8 mouse cellular contexts compared by ENCODE assay signal in genomic region chr9:73557805-73558204, GRCm38 (mm10).
DNase-seq lines count a peak whose midpoint lies in the region; ATAC-seq and TF ChIP-seq lines count a peak whose summit lies in the region.

No protein-coding gene starts in this region.

- H3K4me1 ChIP-seq in heart, embryonic 12.5 days (replicated peaks): peaks cover 8% of the 10 kb centered on the region

- TF ChIP-seq CTCF in left cerebral cortex, adult 2 months (IDR thresholded peaks at IDR 0.05): peak; percentile 78

- peak; percentile 86 for DNase-seq in heart, adult 11 months
- peak; percentile 82 for DNase-seq in ES-CJ7 (ENCODE audit: low read depth, low spot score)
- DNase-seq in c-Kit-positive CD71-positive TER-119-positive erythroid progenitor cells, embryonic 14.5 days (ENCODE audit: low spot score): peak; percentile 23
- DNase-seq in left cerebral cortex, adult 2 months (ENCODE audit: extremely low spot score in 1 of 2, low spot score in 2 of 2): peak; percentile 40 to 60
- peak; percentile 13 for DNase-seq in ovary, postnatal 10 days (ENCODE audit: low spot score)
- DNase-seq in thymus, postnatal 4 days: peak; percentile 63

- H3K27ac ChIP-seq in heart, embryonic 12.5 days (ENCODE audit: poor library complexity, severe bottlenecking): no peak overlapping the region
- no peak overlapping the region for H3K27ac ChIP-seq in left cerebral cortex, adult 2 months

- no peak overlapping the region for H3K9ac ChIP-seq in heart, embryonic 12.5 days

- intact Hi-C loops in left cerebral cortex, adult 2 months (cut with DNase I): loop anchor here (1.0 to 5.0 kb wide), 2 partner anchors 396 to 425 kb away; no protein-coding TSS in a partner anchor

- no peak for ATAC-seq in heart, embryonic 12.5 days (ENCODE audit: insufficient number of reproducible peaks, low FRiP score)
- peak; percentile 76 for ATAC-seq in granulocyte monocyte progenitor cell, adult 5-6 weeks (replicated peaks; ENCODE audit: poor library complexity, severe bottlenecking)

- H3K4me2 ChIP-seq in heart, embryonic 12.5 days: no peak overlapping the region

- no peaks in the 10 kb centered on the region for H3K27me3 ChIP-seq in heart, embryonic 12.5 days (replicated peaks)

- peaks cover 4% of the 10 kb centered on the region for H3K9me3 ChIP-seq in heart, embryonic 12.5 days (replicated peaks)

- H3K36me3 ChIP-seq in heart, embryonic 12.5 days: no peaks in the 10 kb centered on the region

- 62% methylated on average over 2 of the region's 2 CpGs for WGBS in heart, embryonic 12.5 days

- no peak overlapping the region for H3K4me3 ChIP-seq in heart, embryonic 12.5 days
- no peak overlapping the region for H3K4me3 ChIP-seq in left cerebral cortex, adult 2 months

Comparison
In these comparisons a context has a peak if more than half of its experiments do, and no peak if none do; other contexts are left out.
1. DNase-seq: peak in every context shown above with its lines; median percentile 86 in heart, adult 11 months; 82 in ES-CJ7; 63 in thymus, postnatal 4 days; 50 in left cerebral cortex, adult 2 months; 23 in c-Kit-positive CD71-positive TER-119-positive erythroid progenitor cells, embryonic 14.5 days; 13 in ovary, postnatal 10 days.